In the genomic region with DNA sequence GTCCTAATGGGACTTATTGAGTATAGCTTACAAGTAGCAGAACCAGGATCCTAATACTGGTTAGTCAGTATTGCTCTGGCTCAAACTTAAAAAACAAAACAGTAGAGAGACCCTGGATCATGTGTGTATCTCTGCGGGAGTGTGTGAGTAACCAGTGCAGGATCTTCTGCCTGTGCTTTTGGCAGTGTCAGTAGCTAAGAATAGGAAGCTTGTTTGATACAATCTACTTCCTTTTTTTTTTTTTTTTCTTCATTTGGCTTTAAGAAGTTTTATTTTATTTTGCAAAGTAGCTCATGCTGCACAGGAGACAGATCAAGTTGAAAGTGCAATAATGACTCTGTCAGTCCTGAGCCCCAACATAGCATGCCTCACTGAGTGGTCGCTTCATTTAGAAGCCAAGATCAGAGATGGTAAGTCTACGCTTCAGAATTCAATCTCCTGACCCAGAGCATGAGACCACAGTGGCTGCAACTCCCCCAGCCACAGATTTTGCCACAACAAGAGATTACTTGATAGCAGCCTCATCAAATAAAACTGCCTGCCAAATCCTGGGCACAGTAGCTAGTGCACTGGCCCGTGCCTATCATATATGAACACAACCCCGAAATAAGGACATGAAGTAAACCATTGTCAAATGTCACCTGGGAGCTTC, we compare ENCODE assay signal across 22 mouse cellular contexts.
"Had no signal": no experiment of that assay in that cellular context is flagged by ENCODE, and none has a peak within 500 bp of the region (broad histone marks: within the 10 kb centered on the region; RNA-seq: fewer than 3 reads in every experiment).

No protein-coding gene starts in this region.

- H3K4me3 ChIP-seq: kidney, embryonic 15.5 days; layer of hippocampus, adult 2 months; left cerebral cortex, adult 2 months; limb, embryonic 12.5 days; limb, embryonic 15.5 days; midbrain, embryonic 12.5 days; myocyte; neural tube, embryonic 13.5 days; stomach, embryonic 15.5 days had no signal

- H3K27me3 ChIP-seq: kidney, embryonic 15.5 days; limb, embryonic 12.5 days; limb, embryonic 15.5 days; neural tube, embryonic 13.5 days; stomach, embryonic 15.5 days had no signal

- H3K4me1 ChIP-seq: kidney, embryonic 15.5 days; limb, embryonic 12.5 days; limb, embryonic 15.5 days; midbrain, embryonic 12.5 days; neural tube, embryonic 13.5 days; stomach, embryonic 15.5 days had no signal

- H3K9ac ChIP-seq: kidney, embryonic 15.5 days; limb, embryonic 12.5 days; limb, embryonic 15.5 days; liver, embryonic 14.5 days; liver, postnatal 0 days; lung, embryonic 14.5 days; midbrain, embryonic 12.5 days; neural tube, embryonic 13.5 days; stomach, embryonic 15.5 days had no signal

- H3K36me3 ChIP-seq: kidney, embryonic 15.5 days; limb, embryonic 12.5 days; limb, embryonic 15.5 days; midbrain, embryonic 12.5 days; neural tube, embryonic 13.5 days; stomach, embryonic 15.5 days had no signal

- H3K27ac ChIP-seq: kidney, embryonic 15.5 days; layer of hippocampus, adult 2 months; left cerebral cortex, adult 2 months; limb, embryonic 12.5 days; limb, embryonic 15.5 days; liver, embryonic 14.5 days; midbrain, embryonic 12.5 days; neural tube, embryonic 13.5 days; stomach, embryonic 15.5 days had no signal

- H3K9me3 ChIP-seq: kidney, embryonic 15.5 days; limb, embryonic 12.5 days; limb, embryonic 15.5 days; midbrain, embryonic 12.5 days; neural tube, embryonic 13.5 days; stomach, embryonic 15.5 days had no signal

- DNase-seq: kidney, adult 8-10 months; kidney, postnatal 14 days; kidney, postnatal 4 days; layer of hippocampus, postnatal 36 days; left cerebral cortex, postnatal 4 days; liver, postnatal 0 days; lung, embryonic 14.5 days; thymus, postnatal 25 days had no signal

- ATAC-seq: intestine, postnatal 0 days; liver, postnatal 0 days; lung, postnatal 0 days; midbrain, embryonic 16.5 days had no signal

- H3K4me2 ChIP-seq: kidney, embryonic 15.5 days; limb, embryonic 12.5 days; limb, embryonic 15.5 days; liver, embryonic 11.5 days; lung, embryonic 14.5 days; midbrain, embryonic 12.5 days; neural tube, embryonic 13.5 days; stomach, embryonic 15.5 days had no signal
